Mouse (Mus musculus) cerebellum, postnatal 14 days (tissue): ENCODE measurements around the gene Rpl36al.
A peak's percentile ranks its signal among the peaks of the same experiment; 100 is the strongest.
"Not testable (repeated sequence)": the region's sequence is repeated elsewhere in the genome, so short reads cannot be mapped to it uniquely, and the experiment has no call there.

Experiments
- DNase-seq, 2 experiments: peaks; one replicate each; pipeline ENCODE4 v3.0.0; 2021; ENCODE audit warnings: mixed read lengths in 2 of 2

Gene Rpl36al

GRCm38 (mm10) chr12:69192637-69193036, 8.8 kb upstream of the Rpl36al start:
- DNase-seq = no peak

GRCm38 (mm10) chr12:69191396-69191795, 7.5 kb upstream of the Rpl36al start:
- no peak for DNase-seq

GRCm38 (mm10) chr12:69190522-69190921, 6.6 kb upstream of the Rpl36al start:
- peak in 1 of 2 experiments; percentile 24 for DNase-seq

- DNase-seq = no peak
Measured at GRCm38 (mm10) chr12:69190074-69190473, 6.2 kb upstream of the Rpl36al start.

- no peak for DNase-seq
Measured at GRCm38 (mm10) chr12:69186811-69187471, 3.1 kb upstream of the Rpl36al start.

- no peak for DNase-seq
Measured at GRCm38 (mm10) chr12:69185371-69185770, 1.5 kb upstream of the Rpl36al start.

GRCm38 (mm10) chr12:69184342-69185295, 736 bp upstream of the Rpl36al start:
- peak; percentile 69 to 74 for DNase-seq

GRCm38 (mm10) chr12:69181800-69182199, 2.1 kb downstream of the Rpl36al start:
- DNase-seq = no peak

- no peak for DNase-seq
Measured at GRCm38 (mm10) chr12:69179371-69179770, 4.5 kb downstream of the Rpl36al start.

GRCm38 (mm10) chr12:69177526-69177925, 6.4 kb downstream of the Rpl36al start:
- no peak for DNase-seq

- no peak for DNase-seq
Measured at GRCm38 (mm10) chr12:69175975-69176374, 7.9 kb downstream of the Rpl36al start.

- DNase-seq = no peak
Measured at GRCm38 (mm10) chr12:69171307-69171706, 12.6 kb downstream of the Rpl36al start.

GRCm38 (mm10) chr12:69168461-69169106, 15.3 kb downstream of the Rpl36al start, which contains the start of gene Lrr1:
Gene Lrr1 (plus strand): TSS chr12:69168814.
- peak; percentile 90 to 94 for DNase-seq

- no peak for DNase-seq
Measured at GRCm38 (mm10) chr12:69167656-69168460, 16.0 kb downstream of the Rpl36al start.

GRCm38 (mm10) chr12:69166861-69167581, 16.9 kb downstream of the Rpl36al start:
- DNase-seq = not testable (repeated sequence)

- DNase-seq = no peak
Measured at GRCm38 (mm10) chr12:69164904-69165303, 19.0 kb downstream of the Rpl36al start.

GRCm38 (mm10) chr12:69163586-69163985, 20.3 kb downstream of the Rpl36al start:
- DNase-seq = not testable (repeated sequence)

- DNase-seq = not testable (repeated sequence)
Measured at GRCm38 (mm10) chr12:69160677-69161076, 23.2 kb downstream of the Rpl36al start.

GRCm38 (mm10) chr12:69159578-69159940, 24.3 kb downstream of the Rpl36al start:
- DNase-seq = peak; percentile 14 to 62

- DNase-seq = peak; percentile 97 to 98
Measured at GRCm38 (mm10) chr12:69158765-69159577, 24.9 kb downstream of the Rpl36al start, which contains the start of gene Rps29. Gene Rps29 (minus strand): TSS chr12:69159186.

- DNase-seq = no peak
Measured at GRCm38 (mm10) chr12:69158366-69158764, 25.5 kb downstream of the Rpl36al start.
